Mouse (Mus musculus) bone marrow macrophage, adult 2 months (primary cell): ENCODE measurements around the gene Cars.

Experiments used
- CTCF ChIP-seq: IDR thresholded peaks from 2 replicates; pipeline ENCODE4 v1.5.1; 2012; ENCODE audit warnings: low read depth, mild to moderate bottlenecking, low read length, moderate library complexity
- POLR2A ChIP-seq: IDR thresholded peaks from 2 replicates; pipeline ENCODE4 v1.6.1; 2012; ENCODE audit warnings: mild to moderate bottlenecking, low read depth, low read length, borderline replicate concordance

GRCm38 (mm10) chr7:143587586-143587985, 12.3 kb downstream of the Cars start:
- TF ChIP-seq CTCF (no peak), POLR2A (no peak)
